Mouse (Mus musculus): ENCODE results near the gene Med27.

The Med27 gene

DNA sequence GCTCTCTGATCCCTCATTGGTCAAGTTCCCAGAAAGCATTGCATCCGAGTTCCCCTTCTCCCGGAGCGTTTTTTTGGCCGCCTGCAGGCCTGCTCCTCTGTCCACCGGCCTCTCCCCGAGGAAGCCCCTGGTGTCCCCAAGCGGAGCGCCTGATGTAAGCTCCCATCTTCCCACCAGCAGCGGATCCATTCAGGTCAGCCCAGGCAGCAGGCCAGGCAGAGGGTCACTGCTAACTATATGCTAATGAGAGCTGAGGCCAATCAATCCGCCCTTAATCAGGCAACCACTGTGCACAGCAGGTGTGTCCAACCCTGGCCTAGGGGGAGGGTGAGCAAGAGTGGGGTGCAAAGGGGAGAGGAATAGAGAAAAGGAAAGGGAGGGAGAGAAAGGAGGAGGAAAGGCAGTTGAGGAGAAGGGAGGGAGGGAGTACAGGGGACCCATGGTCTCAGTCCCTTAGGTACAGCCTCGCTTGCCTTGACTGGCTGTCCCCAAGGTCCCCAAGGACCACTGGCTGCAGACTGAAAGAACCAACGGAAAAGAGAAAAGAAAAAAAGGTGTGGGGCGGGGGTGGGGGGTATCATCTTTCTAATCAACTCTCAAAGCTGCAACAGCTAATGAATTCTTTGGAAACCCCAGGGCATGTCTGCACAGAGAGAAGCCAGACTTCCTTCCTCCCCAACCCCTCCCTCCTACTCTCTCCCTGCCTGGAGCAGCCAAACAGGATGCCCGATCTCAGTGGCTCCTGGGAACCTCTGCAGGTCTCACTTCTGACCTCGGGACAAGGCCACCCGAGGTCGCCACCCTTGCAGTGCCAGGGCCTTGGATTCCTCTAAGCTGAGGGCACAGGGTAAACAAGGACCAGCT is 219.2 kb downstream of the Med27 start:
- DNase-seq (ENCODE audit: low read depth, low spot score) = no peak

DNA sequence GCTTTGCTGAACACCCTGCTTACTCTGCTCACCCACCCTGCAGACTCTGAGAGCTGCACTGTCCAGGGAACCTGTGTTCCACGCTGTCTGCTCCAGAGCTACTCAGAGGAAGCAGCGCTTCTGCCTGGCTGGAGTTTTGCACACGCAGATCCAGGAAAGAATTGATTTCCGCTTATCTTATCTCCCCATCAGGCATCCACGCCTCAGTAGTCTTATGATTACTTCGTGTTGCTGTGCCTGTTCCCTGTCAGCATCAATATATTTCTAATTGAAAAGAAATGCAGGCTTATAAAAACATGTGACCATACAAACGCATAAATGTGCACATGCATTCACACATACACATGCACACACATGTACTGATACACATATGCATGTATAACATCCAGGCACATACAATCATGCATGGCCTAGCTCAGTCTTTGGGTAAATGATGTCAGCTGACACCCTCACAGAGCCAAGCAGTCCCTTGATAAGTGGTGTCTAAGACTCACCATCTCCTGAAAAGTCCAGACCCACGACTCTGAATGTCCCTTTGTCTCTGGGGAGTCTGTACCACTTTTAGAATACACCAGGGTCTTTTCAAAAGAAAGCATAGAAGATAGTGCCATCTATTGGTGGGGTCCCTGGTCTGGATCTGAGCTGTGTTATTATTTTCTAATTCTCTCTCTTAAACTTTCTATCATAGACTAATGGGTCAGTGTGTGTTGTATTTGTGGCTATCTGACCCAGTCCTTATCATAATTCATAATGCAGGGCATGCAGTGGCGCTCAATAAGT is 225.5 kb downstream of the Med27 start:
- DNase-seq (ENCODE audit: low read depth, low spot score) = no peak

DNA sequence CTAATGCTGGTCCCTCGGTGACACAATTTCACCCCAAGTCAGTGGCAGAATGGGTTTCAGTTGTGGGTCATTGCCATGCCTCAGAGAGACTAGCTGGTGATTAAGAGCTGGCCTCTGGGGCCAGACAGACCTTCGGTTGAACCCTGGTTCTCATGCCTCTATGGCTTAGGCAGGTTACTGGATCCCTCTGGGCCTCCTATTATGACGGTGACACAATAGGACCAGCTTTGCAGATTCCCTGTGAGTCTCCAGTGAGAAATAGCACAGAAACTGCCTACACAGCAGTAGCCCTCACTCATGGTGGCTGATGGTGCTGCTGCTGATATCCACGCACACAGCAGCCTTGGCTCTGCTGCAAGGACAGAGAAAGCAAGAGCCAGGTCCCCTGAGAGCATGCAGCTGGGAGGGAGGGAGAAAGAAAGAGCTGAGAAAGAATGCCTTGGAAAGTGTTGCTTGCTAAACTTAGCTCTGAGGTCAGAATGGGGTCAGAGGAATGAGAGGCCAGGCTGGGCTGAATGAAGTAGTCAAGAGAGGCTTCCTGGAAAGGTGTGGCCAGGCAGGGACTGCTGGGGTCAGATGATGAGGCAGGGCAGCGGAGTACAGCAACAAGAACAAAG is 226.3 kb downstream of the Med27 start:
- DNase-seq (ENCODE audit: low read depth, low spot score) = no peak

DNA sequence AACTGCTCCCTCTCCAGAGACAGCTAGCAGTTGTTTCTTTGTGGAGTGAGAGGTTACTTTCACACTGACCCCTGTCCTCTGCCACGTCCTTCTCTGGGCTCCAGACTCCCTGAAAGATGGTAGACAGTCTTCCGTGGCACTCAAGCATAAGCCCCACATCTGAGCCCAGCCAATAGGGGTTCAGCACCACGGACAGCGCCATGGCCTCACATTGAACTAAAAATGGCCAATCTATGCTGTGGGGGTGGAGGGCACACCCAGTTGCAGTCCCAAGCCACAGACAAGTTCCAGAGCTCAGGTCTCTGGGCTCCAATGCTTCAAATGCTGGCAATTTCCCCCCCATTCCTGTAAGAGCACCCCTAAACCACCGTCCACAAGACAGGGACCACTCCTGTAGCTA is 227.0 kb downstream of the Med27 start:
- peak; percentile 55 for DNase-seq (ENCODE audit: low read depth, low spot score)

DNA sequence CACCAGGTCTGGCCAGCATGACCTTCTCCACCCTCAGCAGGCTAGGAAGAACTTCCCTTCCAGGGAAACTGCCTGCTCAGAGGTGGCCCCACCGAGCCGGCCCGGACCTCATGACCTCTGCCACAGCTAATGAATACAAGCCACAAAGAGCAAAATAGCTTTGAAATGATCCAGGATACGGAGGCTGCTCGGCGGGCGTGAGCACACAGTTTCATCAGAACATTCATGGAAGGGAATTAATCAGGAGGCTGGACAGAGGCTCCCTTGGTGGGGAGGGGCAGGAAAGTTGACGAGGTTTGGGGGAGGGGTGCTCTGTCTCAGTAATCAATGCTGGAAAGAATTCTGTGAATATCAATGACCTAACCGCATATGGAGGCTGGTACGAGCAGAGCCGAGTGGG is 227.6 kb downstream of the Med27 start:
- no peak for DNase-seq (ENCODE audit: low read depth, low spot score)
